Mouse (Mus musculus) stomach, embryonic 16.5 days (tissue): ENCODE data around the gene Tmem229b. TPM values are rescaled to one million over a fixed set of nuclear protein-coding genes. Genes with fewer than 3 reads are reported as not detected.

ENCODE experiments used
- ATAC-seq: fragments of 200-750 bp; cut with Nextera tagmentation; 2 replicates; pipeline ENCODE4 v1.8.0; 2017; ENCODE audit warnings: moderate number of reproducible peaks, moderate TSS enrichment; ENCODE audit not compliant: insufficient read depth, low FRiP score
- H3K27ac ChIP-seq: fragments of 300-500 bp; sonication (generic); 2 replicates; pipeline ENCODE4 v1.5.1; 2014; ENCODE audit warnings: low read length
- H3K27me3 ChIP-seq: fragments of 300-500 bp; sonication (generic); 2 replicates; pipeline ENCODE4 v1.6.1; 2014; ENCODE audit warnings: low read length, control low read depth, mixed read lengths; ENCODE audit not compliant: control insufficient read depth, insufficient read depth
- H3K36me3 ChIP-seq: fragments of 300-500 bp; sonication (generic); 2 replicates; pipeline ENCODE4 v1.6.1; 2014; ENCODE audit warnings: low read length; ENCODE audit not compliant: control insufficient read depth, insufficient read depth
- H3K4me1 ChIP-seq: fragments of 300-500 bp; sonication (generic); 2 replicates; pipeline ENCODE4 v1.6.1; 2014; ENCODE audit warnings: low read length, control low read depth, mixed read lengths; ENCODE audit not compliant: control insufficient read depth, insufficient read depth
- H3K4me2 ChIP-seq: fragments of 300-500 bp; sonication (generic); 2 replicates; pipeline ENCODE4 v1.6.1; 2014; ENCODE audit warnings: low read depth, low read length, mixed read lengths
- H3K4me3 ChIP-seq: fragments of 300-500 bp; sonication (generic); replicated peaks from 2 replicates; pipeline ENCODE4 v1.5.1; 2014; ENCODE audit warnings: mild to moderate bottlenecking, low read length
- H3K9ac ChIP-seq: fragments of 300-500 bp; sonication (generic); 2 replicates; pipeline ENCODE4 v1.6.1; 2014; ENCODE audit warnings: low read length
- H3K9me3 ChIP-seq: fragments of 300-500 bp; sonication (generic); replicated peaks from 2 replicates; pipeline ENCODE4 v1.6.1; 2016; ENCODE audit warnings: low read length, control low read depth; ENCODE audit not compliant: control insufficient read depth
- WGBS: fragments of 180-500 bp; shearing (Covaris S2); extraction: QIAGEN DNeasy Blood & Tissue Kit; methylation state at CpG from one replicate; pipeline ENCODE4 v1.1.7; 2014; 5-methylcytosine and 5-hydroxymethylcytosine counted together
- polyA plus RNA-seq: library from polyadenylated mRNA; unstranded; fragments of >200 nt; fragmentation: Nextera tagmentation; extraction: Ambion mirVana; gene quantifications from 2 replicates; pipeline ENCODE4 v1.2.1, GENCODE M21; 2015

Gene Tmem229b
- polyA plus RNA-seq, 1 experiment from 2014 or later, result 7.6 TPM

GRCm38 (mm10) chr12:78947661-78948060, 59.8 kb downstream of the Tmem229b start:
- Histone ChIP-seq H3K36me3 (no peaks in the 10 kb centered on the region), H3K9me3 (no peaks in the 10 kb centered on the region), H3K4me3 (no peak overlapping the region), H3K27ac (no peak overlapping the region), H3K9ac (no peak overlapping the region), H3K4me1 (no peaks in the 10 kb centered on the region), H3K4me2 (no peak overlapping the region), H3K27me3 (no peaks in the 10 kb centered on the region)
- no peak for ATAC-seq
- 54% methylated on average over 5 of the region's 5 CpGs for WGBS

- H3K4me3 ChIP-seq, result no peak overlapping the region
- WGBS, result 76% methylated on average over 6 of the region's 6 CpGs
- no peak for ATAC-seq
Observed at GRCm38 (mm10) chr12:78947161-78947560, 60.3 kb downstream of the Tmem229b start.

GRCm38 (mm10) chr12:78942931-78943330, 64.5 kb downstream of the Tmem229b start:
- H3K4me2 ChIP-seq, result no peak overlapping the region
- no peaks in the 10 kb centered on the region for H3K4me1 ChIP-seq
- no peak overlapping the region for H3K27ac ChIP-seq
- H3K36me3 ChIP-seq, result no peaks in the 10 kb centered on the region
- H3K9ac ChIP-seq, result no peak overlapping the region
- 85% methylated on average over 6 of the region's 6 CpGs for WGBS
- no peaks in the 10 kb centered on the region for H3K27me3 ChIP-seq
- ATAC-seq, result no peak
- H3K9me3 ChIP-seq, result no peaks in the 10 kb centered on the region
- no peak overlapping the region for H3K4me3 ChIP-seq

More at GRCm38 (mm10) chr12:78947161-78947560, 60.3 kb downstream of the Tmem229b start:
- Histone ChIP-seq H3K4me1 (no peaks in the 10 kb centered on the region), H3K9ac (no peak overlapping the region), H3K9me3 (no peaks in the 10 kb centered on the region), H3K27me3 (no peaks in the 10 kb centered on the region), H3K4me2 (no peak overlapping the region), H3K27ac (no peak overlapping the region), H3K36me3 (no peaks in the 10 kb centered on the region)

- Histone ChIP-seq H3K4me3 (no peak overlapping the region), H3K36me3 (no peaks in the 10 kb centered on the region), H3K27me3 (no peaks in the 10 kb centered on the region), H3K9me3 (no peaks in the 10 kb centered on the region), H3K4me1 (no peaks in the 10 kb centered on the region), H3K27ac (no peak overlapping the region), H3K9ac (no peak overlapping the region), H3K4me2 (no peak overlapping the region)
- whole genome bisulfite sequencing, result 82% methylated on average over 5 of the region's 5 CpGs
- no peak for ATAC-seq
Observed at GRCm38 (mm10) chr12:78940081-78940480, 67.3 kb downstream of the Tmem229b start.

- no peak overlapping the region for H3K27ac ChIP-seq
- H3K36me3 ChIP-seq, result no peaks in the 10 kb centered on the region
- H3K27me3 ChIP-seq, result no peaks in the 10 kb centered on the region
- H3K4me1 ChIP-seq, result no peaks in the 10 kb centered on the region
- peak; percentile 33; the same call in 1 of the 2 replicates for ATAC-seq
- no peaks in the 10 kb centered on the region for H3K9me3 ChIP-seq
- H3K4me3 ChIP-seq, result no peak overlapping the region
- no peak overlapping the region for H3K4me2 ChIP-seq
- 63% methylated on average over 7 of the region's 7 CpGs for WGBS
- no peak overlapping the region for H3K9ac ChIP-seq
Observed at GRCm38 (mm10) chr12:78939393-78940037, 67.9 kb downstream of the Tmem229b start.

- WGBS, result 25% methylated on average over 4 of the region's 4 CpGs
- H3K4me1 ChIP-seq, result no peaks in the 10 kb centered on the region
- H3K36me3 ChIP-seq, result no peaks in the 10 kb centered on the region
- no peaks in the 10 kb centered on the region for H3K9me3 ChIP-seq
- no peak overlapping the region for H3K4me2 ChIP-seq
- no peak overlapping the region for H3K27ac ChIP-seq
- no peak for ATAC-seq
- no peaks in the 10 kb centered on the region for H3K27me3 ChIP-seq
- no peak overlapping the region for H3K9ac ChIP-seq
- no peak overlapping the region for H3K4me3 ChIP-seq
Observed at GRCm38 (mm10) chr12:78936494-78936893, 70.9 kb downstream of the Tmem229b start.

- no peak for ATAC-seq
- H3K4me1 ChIP-seq, result no peaks in the 10 kb centered on the region
- H3K9me3 ChIP-seq, result no peaks in the 10 kb centered on the region
- WGBS, result 71% methylated on average over 1 of the region's 1 CpGs
- no peak overlapping the region for H3K27ac ChIP-seq
- H3K27me3 ChIP-seq, result no peaks in the 10 kb centered on the region
- no peak overlapping the region for H3K4me3 ChIP-seq
- no peak overlapping the region for H3K4me2 ChIP-seq
- no peaks in the 10 kb centered on the region for H3K36me3 ChIP-seq
- no peak overlapping the region for H3K9ac ChIP-seq
Observed at GRCm38 (mm10) chr12:78929900-78930299, 77.5 kb downstream of the Tmem229b start.

- Histone ChIP-seq H3K27me3 (no peaks in the 10 kb centered on the region), H3K27ac (no peak overlapping the region), H3K36me3 (no peaks in the 10 kb centered on the region), H3K9me3 (no peaks in the 10 kb centered on the region), H3K9ac (no peak overlapping the region), H3K4me3 (no peak overlapping the region), H3K4me1 (no peaks in the 10 kb centered on the region), H3K4me2 (no peak overlapping the region)
- 76% methylated on average over 5 of the region's 5 CpGs for WGBS
- no peak for ATAC-seq
Observed at GRCm38 (mm10) chr12:78927287-78927686, 80.1 kb downstream of the Tmem229b start.

- ATAC-seq, result no peak
- WGBS, result 77% methylated on average over 7 of the region's 7 CpGs
- Histone ChIP-seq H3K36me3 (no peaks in the 10 kb centered on the region), H3K4me1 (peaks cover 6% of the 10 kb centered on the region), H3K4me2 (no peak overlapping the region), H3K9ac (no peak overlapping the region), H3K9me3 (no peaks in the 10 kb centered on the region), H3K27me3 (no peaks in the 10 kb centered on the region), H3K4me3 (no peak overlapping the region), H3K27ac (no peak overlapping the region)
Observed at GRCm38 (mm10) chr12:78923539-78924189, 83.8 kb downstream of the Tmem229b start.
